Mouse (Mus musculus) midbrain, postnatal 0 days (tissue): ENCODE data around the gene Mtmr14. TPM values are rescaled to one million over a fixed set of nuclear protein-coding genes. Genes with fewer than 3 reads are reported as not detected.

Source experiments
- ATAC-seq: fragments of 200-750 bp; cut with Nextera tagmentation; 2 replicates; pipeline ENCODE4 v1.8.0; 2017; ENCODE audit warnings: moderate number of reproducible peaks, mild to moderate bottlenecking, moderate TSS enrichment, moderate library complexity; ENCODE audit not compliant: low FRiP score
- DNase-seq: peaks from one replicate; pipeline ENCODE4 v3.0.0-alpha.2; 2015; ENCODE audit warnings: low spot score
- H3K27ac ChIP-seq: fragments of 300-500 bp; sonication (generic); 2 replicates; pipeline ENCODE4 v1.5.1; 2014; ENCODE audit warnings: low read depth, mild to moderate bottlenecking, low read length, mixed read lengths
- H3K27me3 ChIP-seq: fragments of 300-500 bp; sonication (generic); 2 replicates; pipeline ENCODE4 v1.6.1; 2014; ENCODE audit warnings: low read length, control low read depth, mixed read lengths; ENCODE audit not compliant: insufficient read depth
- H3K36me3 ChIP-seq: fragments of 300-500 bp; sonication (generic); 2 replicates; pipeline ENCODE4 v1.6.1; 2014; ENCODE audit warnings: low read length, control low read depth, mixed read lengths; ENCODE audit not compliant: insufficient read depth
- H3K4me1 ChIP-seq: fragments of 300-500 bp; sonication (generic); 2 replicates; pipeline ENCODE4 v1.6.1; 2014; ENCODE audit warnings: mild to moderate bottlenecking, control low read depth, antibody characterized with exemption, low read length, mixed read lengths; ENCODE audit not compliant: insufficient read depth
- H3K4me2 ChIP-seq: fragments of 300-500 bp; sonication (generic); 2 replicates; pipeline ENCODE4 v1.6.1; 2014; ENCODE audit warnings: low read depth, mild to moderate bottlenecking, low read length, mixed read lengths; ENCODE audit not compliant: poor library complexity, severe bottlenecking
- H3K4me3 ChIP-seq: fragments of 300-500 bp; sonication (generic); 2 replicates; pipeline ENCODE4 v1.5.1; 2014; ENCODE audit warnings: low read depth, mild to moderate bottlenecking, low read length, moderate library complexity
- H3K9ac ChIP-seq: fragments of 300-500 bp; sonication (generic); replicated peaks from 2 replicates; pipeline ENCODE4 v1.6.1; 2014; ENCODE audit warnings: mild to moderate bottlenecking, low read length, moderate library complexity, mixed read lengths; ENCODE audit not compliant: poor library complexity, severe bottlenecking
- H3K9me3 ChIP-seq: fragments of 300-500 bp; sonication (generic); 2 replicates; pipeline ENCODE4 v1.6.1; 2016; ENCODE audit warnings: low read length, control low read depth
- CTCF ChIP-seq: IDR thresholded peaks from 2 replicates; pipeline ENCODE4 v1.5.1; 2016; ENCODE audit warnings: antibody characterized with exemption, mild to moderate bottlenecking
- WGBS: fragments of 180-500 bp; shearing (Covaris S2); extraction: QIAGEN DNeasy Blood & Tissue Kit; methylation state at CpG from one replicate; pipeline ENCODE4 v1.1.7; 2014; 5-methylcytosine and 5-hydroxymethylcytosine counted together
- polyA plus RNA-seq: library from polyadenylated mRNA; unstranded; fragments of >200 nt; fragmentation: Nextera tagmentation; extraction: Ambion mirVana; gene quantifications from 2 replicates; pipeline ENCODE4 v1.2.1, GENCODE M21; 2015
- total RNA-seq: library from RNA; depleted of rRNA; stranded (reverse); fragments of >200 nt; gene quantifications from 2 replicates; pipeline ENCODE4 v1.2.3, GENCODE M21; 2014

Gene Mtmr14
- total and polyA plus RNA-seq, 2 experiments from 2014 or later = 29.4 to 42.5 TPM

DNA sequence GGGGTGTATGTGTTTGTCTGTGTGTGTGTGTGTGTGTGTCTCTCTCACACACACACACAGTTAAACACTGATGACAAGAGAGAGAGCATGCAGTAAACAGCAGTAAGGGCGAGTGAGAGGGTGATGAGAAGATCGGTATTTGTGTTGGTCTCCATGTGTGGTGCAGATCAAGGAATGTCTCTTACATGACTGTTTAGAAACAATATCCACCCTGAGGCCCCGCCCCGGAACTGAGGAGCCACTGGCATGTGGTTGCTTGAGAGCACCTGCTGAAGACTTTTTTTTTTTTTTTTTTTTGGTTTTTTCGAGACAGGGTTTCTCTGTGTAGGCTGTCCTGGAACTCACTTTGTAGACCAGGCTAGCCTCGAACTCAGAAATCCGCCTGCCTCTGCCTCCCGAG is 26.8 kb downstream of the Mtmr14 start:
- 92% methylated on average over 8 of the region's 8 CpGs for WGBS
- TF ChIP-seq CTCF = no peak
- Histone ChIP-seq H3K36me3 (peaks cover 70% of the 10 kb centered on the region), H3K9ac (no peak overlapping the region), H3K4me1 (no peaks in the 10 kb centered on the region), H3K9me3 (no peaks in the 10 kb centered on the region), H3K27me3 (no peaks in the 10 kb centered on the region), H3K4me2 (no peak overlapping the region), H3K4me3 (no peak overlapping the region), H3K27ac (no peak overlapping the region)
- ATAC-seq = no peak
- no peak for DNase-seq

DNA sequence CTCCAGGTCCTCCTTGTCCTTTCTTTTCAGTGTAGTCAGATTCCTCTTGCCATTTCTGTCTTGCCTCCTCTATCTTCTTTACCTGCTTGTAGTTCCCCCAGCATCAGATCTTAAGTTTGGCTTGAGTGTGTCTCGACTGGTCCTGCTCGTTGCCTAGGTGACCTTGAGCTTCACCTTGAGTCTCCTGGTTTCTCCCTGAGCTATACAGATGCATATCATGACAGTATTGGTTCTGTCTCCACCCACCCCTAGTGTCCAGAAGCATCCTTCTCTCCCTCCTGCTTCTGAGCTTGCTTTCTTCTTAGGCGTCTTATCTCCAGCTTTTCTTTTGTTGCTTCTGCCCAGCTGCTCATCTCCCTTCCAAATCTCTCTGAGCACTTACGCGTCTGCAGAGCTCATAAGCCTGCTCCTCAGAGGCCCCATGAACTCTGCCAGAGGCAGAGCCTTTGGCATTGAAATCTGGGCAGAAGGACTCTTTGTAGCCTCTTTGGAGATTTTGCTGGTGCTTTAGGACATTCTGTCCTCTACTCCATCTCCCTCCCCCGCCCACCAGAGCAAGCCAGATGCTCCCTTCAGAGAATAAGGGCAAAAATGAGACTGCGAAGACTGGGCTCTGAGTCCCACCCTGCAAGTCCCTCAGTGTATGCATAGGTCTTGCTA is 29.5 kb downstream of the Mtmr14 start:
- peaks cover 82% of the 10 kb centered on the region for H3K36me3 ChIP-seq
- H3K9ac ChIP-seq = no peak overlapping the region
- TF ChIP-seq CTCF = no peak
- no peaks in the 10 kb centered on the region for H3K9me3 ChIP-seq
- no peak for DNase-seq
- H3K27me3 ChIP-seq = no peaks in the 10 kb centered on the region
- no peak overlapping the region for H3K27ac ChIP-seq
- no peak overlapping the region for H3K4me2 ChIP-seq
- H3K4me1 ChIP-seq = no peaks in the 10 kb centered on the region
- 87% methylated on average over 7 of the region's 7 CpGs for WGBS
- no peak overlapping the region for H3K4me3 ChIP-seq
- ATAC-seq = no peak

- Histone ChIP-seq H3K4me3 (no peak overlapping the region), H3K4me2 (no peak overlapping the region), H3K27ac (no peak overlapping the region), H3K4me1 (no peaks in the 10 kb centered on the region), H3K9ac (no peak overlapping the region), H3K27me3 (no peaks in the 10 kb centered on the region), H3K36me3 (peaks cover 82% of the 10 kb centered on the region), H3K9me3 (no peaks in the 10 kb centered on the region)
- ATAC-seq (no peak), DNase-seq (no peak)
- no peak for TF ChIP-seq CTCF
- WGBS = 100% methylated on average over 1 of the region's 1 CpGs
These were observed 30.3 kb downstream of the Mtmr14 start for GRCm38 (mm10) chr6:113267988-113268387.

- ATAC-seq = no peak
- WGBS = 77% methylated on average over 3 of the region's 3 CpGs
- peaks cover 70% of the 10 kb centered on the region for H3K36me3 ChIP-seq
These were observed 34.7 kb downstream of the Mtmr14 start for GRCm38 (mm10) chr6:113272365-113272764.

GRCm38 (mm10) chr6:113276846-113277245 is 39.2 kb downstream of the Mtmr14 start:
- Histone ChIP-seq H3K4me2 (no peak overlapping the region), H3K4me3 (no peak overlapping the region), H3K27me3 (peaks cover 3% of the 10 kb centered on the region; the same call in 1 of the 2 replicates), H3K9me3 (no peaks in the 10 kb centered on the region), H3K36me3 (peaks cover 57% of the 10 kb centered on the region), H3K9ac (no peak overlapping the region; the same call in 1 of the 2 replicates), H3K27ac (no peak overlapping the region), H3K4me1 (no peaks in the 10 kb centered on the region)
- no peak for TF ChIP-seq CTCF
- DNase-seq (no peak), ATAC-seq (no peak)
- WGBS = 58% methylated on average over 4 of the region's 4 CpGs

More at GRCm38 (mm10) chr6:113272365-113272764, 34.7 kb downstream of the Mtmr14 start:
- Histone ChIP-seq H3K4me2 (no peak overlapping the region), H3K4me1 (no peaks in the 10 kb centered on the region), H3K4me3 (no peak overlapping the region), H3K9ac (no peak overlapping the region), H3K27ac (no peak overlapping the region), H3K9me3 (no peaks in the 10 kb centered on the region), H3K27me3 (no peaks in the 10 kb centered on the region)
- no peak for TF ChIP-seq CTCF
- peak; percentile 26 for DNase-seq

DNA sequence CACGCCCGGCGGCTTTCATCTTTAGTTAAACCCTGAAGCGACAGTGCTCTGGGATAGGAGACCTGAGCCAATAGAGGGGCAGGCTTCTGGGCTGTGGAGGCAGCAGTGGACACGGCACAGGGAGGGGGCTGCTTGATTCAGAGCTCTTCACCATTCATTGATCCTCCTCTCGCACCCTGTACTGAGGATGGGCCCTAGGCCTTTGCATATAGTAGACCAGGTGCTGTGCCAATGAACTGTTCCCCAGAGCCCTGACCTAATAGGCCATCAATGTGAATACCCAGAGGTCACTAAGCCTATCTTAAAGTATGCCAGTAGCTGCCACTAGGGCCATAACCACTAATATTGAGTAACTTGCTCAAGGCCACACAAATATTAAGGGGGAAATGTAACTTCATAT is 44.0 kb downstream of the Mtmr14 start:
- DNase-seq (no peak), ATAC-seq (no peak)
- H3K9me3 ChIP-seq = no peaks in the 10 kb centered on the region
- peaks cover 28% of the 10 kb centered on the region for H3K36me3 ChIP-seq
- peak overlapping the region; percentile 38 for H3K4me3 ChIP-seq
- H3K4me2 ChIP-seq = peak overlapping the region; percentile 82; the same call in 1 of the 2 replicates
- 75% methylated on average over 6 of the region's 6 CpGs for WGBS
- peak overlapping the region; percentile 54; the same call in 1 of the 2 replicates for H3K9ac ChIP-seq
- no peak for TF ChIP-seq CTCF
- H3K27me3 ChIP-seq = peaks cover 15% of the 10 kb centered on the region
- peaks cover 8% of the 10 kb centered on the region; the same call in 1 of the 2 replicates for H3K4me1 ChIP-seq
- H3K27ac ChIP-seq = no peak overlapping the region
